Comparison of ENCODE assay signal across 8 mouse cellular contexts in genomic region chr9:32695492-32696190, GRCm38 (mm10). TPM values are rescaled to one million over a fixed set of nuclear protein-coding genes. Genes with fewer than 3 reads are reported as not detected.
DNase-seq lines count a peak whose midpoint lies in the region; ATAC-seq lines count a peak whose summit lies in the region.

No protein-coding gene starts in this region.

- under 1% methylated on average over 64 of the region's 67 CpGs for WGBS in hindbrain, embryonic 14.5 days

- peak overlapping the region; percentile 47 for H3K4me3 ChIP-seq in hindbrain, embryonic 14.5 days (replicated peaks; ENCODE audit: low read length)

- H3K36me3 ChIP-seq in hindbrain, embryonic 14.5 days (replicated peaks; ENCODE audit: control insufficient read depth, insufficient read depth), result no peaks in the 10 kb centered on the region

- no peaks in the 10 kb centered on the region for H3K9me3 ChIP-seq in hindbrain, embryonic 14.5 days (ENCODE audit: control insufficient read depth, low read length)

- peaks cover 88% of the 10 kb centered on the region for H3K27me3 ChIP-seq in hindbrain, embryonic 14.5 days (ENCODE audit: control insufficient read depth, insufficient read depth, low read length)

- peak overlapping the region; percentile 46 for H3K9ac ChIP-seq in hindbrain, embryonic 14.5 days

- H3K4me1 ChIP-seq in hindbrain, embryonic 14.5 days (replicated peaks; ENCODE audit: control insufficient read depth, insufficient read depth, low read length), result 0 out of 2 replicates have a peak, but pooled peaks cover 3% of the 10 kb centered on the region

- H3K27ac ChIP-seq in hindbrain, embryonic 14.5 days, result 0 out of 2 replicates have a peak overlapping the region, but pooled peaks have one; percentile 3

- peak; percentile 97 for ATAC-seq in hindbrain, embryonic 14.5 days (ENCODE audit: low FRiP score)

- peak; percentile 86 for DNase-seq in R1 (ENCODE audit: low read depth, low spot score)
- peak; percentile 87 to 92 for DNase-seq in cerebellum, postnatal 25 days
- peak; percentile 84 to 85 for DNase-seq in frontal cortex, postnatal 25 days (ENCODE audit: low spot score in 2 of 2)
- peak; percentile 80 for DNase-seq in hindbrain, embryonic 14.5 days (ENCODE audit: low spot score)
- peak; percentile 89 for DNase-seq in layer of hippocampus, postnatal 36 days
- DNase-seq in lung, postnatal 25 days (ENCODE audit: low spot score), result peak; percentile 98
- DNase-seq in retina, adult 2 months (ENCODE audit: low read depth, low spot score), result peak; percentile 29
- peak; percentile 99 for DNase-seq in thymus, postnatal 36 days

- peak overlapping the region; percentile 68 for H3K4me2 ChIP-seq in hindbrain, embryonic 14.5 days (replicated peaks)

RNA-seq across cellular contexts. Expression of gene Ets1, which starts 59.6 kb away (rescaled TPM):
- polyA plus RNA-seq in hindbrain, embryonic 14.5 days (2014; fragmentation: Nextera tagmentation; extraction: Ambion mirVana), result 19.1 and 20.9 TPM in 2 replicates
- 10 to 100 TPM; 10.6 to 11.3 TPM for total RNA-seq in layer of hippocampus, postnatal 36 days (2021)

Comparison
In these comparisons a context has a peak if more than half of its experiments do, and no peak if none do; other contexts are left out.
1. Peak in every context shown above with its lines: DNase-seq, ATAC-seq, H3K4me3 ChIP-seq and H3K27ac ChIP-seq.
2. DNase-seq: peak in every context shown above with its lines; median percentile 99 in thymus, postnatal 36 days; 98 in lung, postnatal 25 days; 90 in cerebellum, postnatal 25 days; 89 in layer of hippocampus, postnatal 36 days; 86 in R1; 84 in frontal cortex, postnatal 25 days; 80 in hindbrain, embryonic 14.5 days; 29 in retina, adult 2 months.